Mouse (Mus musculus) E14TG2a.4 (cell line): ENCODE results near the gene Sox5.

Source experiments
- CTCF ChIP-seq: conservative IDR thresholded peaks from 2 replicates; pipeline ENCODE4 v1.5.1; 2014; ENCODE audit warnings: low read length
- NANOG ChIP-seq: IDR thresholded peaks from 2 replicates; pipeline ENCODE4 v1.6.1; 2014; ENCODE audit warnings: borderline replicate concordance, low read length, mixed read lengths
- POU5F1 ChIP-seq: IDR thresholded peaks from 2 replicates; pipeline ENCODE4 v1.6.1; 2014; ENCODE audit warnings: low read length, borderline replicate concordance

DNA sequence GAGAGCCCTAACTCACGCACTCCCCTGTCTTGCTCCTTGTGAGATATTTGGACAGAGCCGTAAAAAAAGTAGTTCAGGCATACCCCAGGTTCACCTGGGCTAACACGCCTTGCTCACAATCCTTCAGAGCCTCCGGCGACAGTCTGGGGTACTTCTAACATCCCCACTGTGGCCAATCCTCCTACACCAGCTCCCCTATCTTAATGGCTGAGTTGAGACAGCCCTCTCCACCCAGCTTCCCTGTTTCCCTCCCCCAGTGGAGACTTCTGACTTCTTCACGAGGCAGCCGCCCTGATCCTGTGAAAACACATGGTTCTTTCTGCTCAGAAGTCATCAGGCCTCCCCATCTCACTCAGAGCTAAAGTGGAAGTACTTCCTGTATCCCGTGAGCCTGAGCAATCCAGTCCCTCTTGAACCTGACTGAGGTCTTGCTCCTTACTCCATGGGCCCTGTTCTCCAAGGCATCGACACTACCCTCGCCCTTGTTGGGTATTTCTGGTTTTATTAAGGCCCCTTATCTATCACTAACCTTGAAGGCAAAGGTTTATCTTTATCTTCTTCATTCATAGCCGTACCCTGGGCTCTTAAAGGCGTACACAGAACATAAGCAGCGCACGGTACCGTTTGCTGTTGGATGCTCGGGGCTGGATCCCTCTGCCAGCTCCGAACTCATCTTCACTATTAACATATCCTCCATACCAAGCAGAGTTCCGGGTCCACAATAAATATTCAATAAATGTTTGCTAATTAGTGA, 242.2 kb downstream of the Sox5 start:
- TF ChIP-seq CTCF: no peak
- TF ChIP-seq POU5F1: no peak
- no peak for TF ChIP-seq NANOG
